In the genomic region with DNA sequence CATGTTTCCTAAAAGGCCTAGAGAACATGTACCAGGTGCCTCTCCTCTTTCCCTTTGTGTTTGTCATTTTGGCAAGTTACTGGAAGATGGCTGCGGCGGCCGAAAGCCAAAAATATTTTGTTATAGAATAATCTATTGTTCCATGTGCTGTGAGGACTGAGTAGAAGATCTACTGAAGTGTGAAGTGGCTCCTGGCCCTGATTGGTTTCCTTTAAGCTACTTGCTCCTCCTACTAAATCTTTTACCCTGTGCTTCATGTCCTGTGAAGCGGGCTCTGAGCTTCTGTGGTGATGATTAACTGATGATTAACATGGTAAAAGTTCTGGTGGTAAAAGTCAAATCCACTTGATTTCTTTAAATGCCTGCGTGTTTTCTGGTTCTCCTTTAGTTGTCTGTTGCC, we compare ENCODE assay signal across 18 mouse cellular contexts. TPM values are rescaled to one million over a fixed set of nuclear protein-coding genes. Genes with fewer than 3 reads are reported as not detected.
"Had no signal": no experiment of that assay in that cellular context is flagged by ENCODE, and none has a peak within 500 bp of the region (broad histone marks: within the 10 kb centered on the region; RNA-seq: fewer than 3 reads in every experiment).

No protein-coding gene starts in this region.

- H3K27ac ChIP-seq: layer of hippocampus, adult 2 months; left cerebral cortex, adult 2 months; liver, embryonic 13.5 days; stomach, postnatal 0 days had no signal

- H3K9ac ChIP-seq: liver, embryonic 13.5 days had no signal

- H3K36me3 ChIP-seq: liver, embryonic 13.5 days had no signal

- H3K9me3 ChIP-seq: liver, embryonic 13.5 days had no signal

- H3K4me3 ChIP-seq: layer of hippocampus, adult 2 months; left cerebral cortex, adult 2 months; liver, embryonic 13.5 days had no signal

- ATAC-seq: inflammation-experienced regulatory T-cells, adult 6 months; intestine, embryonic 16.5 days had no signal

- H3K4me2 ChIP-seq: liver, embryonic 13.5 days; midbrain, embryonic 11.5 days had no signal

- DNase-seq: layer of hippocampus, adult 9-11 months; layer of hippocampus, postnatal 36 days; liver, embryonic 13.5 days; lung, adult 2 months; midbrain, embryonic 14.5 days; right cerebral cortex, postnatal 14 days; right cerebral cortex, postnatal 4 days had no signal

RNA-seq across cellular contexts. Expression of gene Ankrd35, which starts 3.0 kb away (rescaled TPM):
- total RNA-seq: liver, adult 2 months; megakaryocyte progenitor cell, adult 5-6 weeks; megakaryocyte-erythroid progenitor cell, adult 5-6 weeks had no signal

RNA-seq across cellular contexts. Expression of gene Itga10, which starts 21.5 kb away (rescaled TPM):
- polyA plus RNA-seq: inflammation-experienced regulatory T-cells, adult 6 months had no signal

RNA-seq across cellular contexts. Expression of gene Gm42957, which starts 31.6 kb away (rescaled TPM):
- polyA plus RNA-seq: liver, adult 2 months; midbrain, embryonic 14.5 days; neural tube, embryonic 11.5 days; neural tube, embryonic 14.5 days had no signal
